Mouse (Mus musculus) midbrain, postnatal 0 days (tissue): ENCODE measurements around the gene Tns1. TPM values are rescaled to one million over a fixed set of nuclear protein-coding genes. Genes with fewer than 3 reads are reported as not detected.

Experiments used
- ATAC-seq: fragments of 200-750 bp; cut with Nextera tagmentation; 2 replicates; pipeline ENCODE4 v1.8.0; 2017; ENCODE audit warnings: moderate number of reproducible peaks, mild to moderate bottlenecking, moderate TSS enrichment, moderate library complexity; ENCODE audit not compliant: low FRiP score
- DNase-seq: peaks from one replicate; pipeline ENCODE4 v3.0.0-alpha.2; 2015; ENCODE audit warnings: low spot score
- H3K27ac ChIP-seq: fragments of 300-500 bp; sonication (generic); 2 replicates; pipeline ENCODE4 v1.5.1; 2014; ENCODE audit warnings: low read depth, mild to moderate bottlenecking, low read length, mixed read lengths
- H3K27me3 ChIP-seq: fragments of 300-500 bp; sonication (generic); 2 replicates; pipeline ENCODE4 v1.6.1; 2014; ENCODE audit warnings: low read length, control low read depth, mixed read lengths; ENCODE audit not compliant: insufficient read depth
- H3K36me3 ChIP-seq: fragments of 300-500 bp; sonication (generic); 2 replicates; pipeline ENCODE4 v1.6.1; 2014; ENCODE audit warnings: low read length, control low read depth, mixed read lengths; ENCODE audit not compliant: insufficient read depth
- H3K4me1 ChIP-seq: fragments of 300-500 bp; sonication (generic); 2 replicates; pipeline ENCODE4 v1.6.1; 2014; ENCODE audit warnings: mild to moderate bottlenecking, control low read depth, antibody characterized with exemption, low read length, mixed read lengths; ENCODE audit not compliant: insufficient read depth
- H3K4me2 ChIP-seq: fragments of 300-500 bp; sonication (generic); 2 replicates; pipeline ENCODE4 v1.6.1; 2014; ENCODE audit warnings: low read depth, mild to moderate bottlenecking, low read length, mixed read lengths; ENCODE audit not compliant: poor library complexity, severe bottlenecking
- H3K4me3 ChIP-seq: fragments of 300-500 bp; sonication (generic); 2 replicates; pipeline ENCODE4 v1.5.1; 2014; ENCODE audit warnings: low read depth, mild to moderate bottlenecking, low read length, moderate library complexity
- H3K9ac ChIP-seq: fragments of 300-500 bp; sonication (generic); replicated peaks from 2 replicates; pipeline ENCODE4 v1.6.1; 2014; ENCODE audit warnings: mild to moderate bottlenecking, low read length, moderate library complexity, mixed read lengths; ENCODE audit not compliant: poor library complexity, severe bottlenecking
- H3K9me3 ChIP-seq: fragments of 300-500 bp; sonication (generic); 2 replicates; pipeline ENCODE4 v1.6.1; 2016; ENCODE audit warnings: low read length, control low read depth
- CTCF ChIP-seq: IDR thresholded peaks from 2 replicates; pipeline ENCODE4 v1.5.1; 2016; ENCODE audit warnings: antibody characterized with exemption, mild to moderate bottlenecking
- WGBS: fragments of 180-500 bp; shearing (Covaris S2); extraction: QIAGEN DNeasy Blood & Tissue Kit; methylation state at CpG from one replicate; pipeline ENCODE4 v1.1.7; 2014; 5-methylcytosine and 5-hydroxymethylcytosine counted together
- polyA plus RNA-seq: library from polyadenylated mRNA; unstranded; fragments of >200 nt; fragmentation: Nextera tagmentation; extraction: Ambion mirVana; gene quantifications from 2 replicates; pipeline ENCODE4 v1.2.1, GENCODE M21; 2015
- total RNA-seq: library from RNA; depleted of rRNA; stranded (reverse); fragments of >200 nt; gene quantifications from 2 replicates; pipeline ENCODE4 v1.2.3, GENCODE M21; 2014

Tns1 gene
- total and polyA plus RNA-seq, 2 experiments from 2014 or later: 9.8 to 31.5 TPM

DNA sequence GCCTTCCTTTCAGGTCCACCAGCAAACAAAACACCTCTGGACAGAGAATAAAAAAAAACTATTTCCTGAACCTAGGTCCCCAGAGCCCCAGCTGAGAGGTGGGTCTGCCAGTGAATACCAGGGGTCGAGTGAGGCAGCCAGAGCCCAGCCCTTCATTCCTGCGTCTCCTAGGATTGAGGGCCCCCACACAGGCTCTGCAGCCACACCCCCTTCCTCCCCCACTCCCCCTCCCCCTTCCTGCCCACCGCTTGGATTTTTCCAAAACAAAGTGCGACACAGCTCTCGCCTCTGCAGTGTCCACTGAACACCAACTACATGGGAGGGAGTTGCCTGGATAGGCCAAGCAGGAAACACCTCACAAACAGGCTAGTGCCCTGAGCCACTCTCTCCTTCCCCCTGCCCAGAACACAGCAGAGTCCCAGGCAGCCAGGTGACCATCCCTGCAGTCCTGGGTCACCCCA lies 124.0 kb downstream of the Tns1 start:
- no peak for TF ChIP-seq CTCF
- DNase-seq: no peak

GRCm38 (mm10) chr1:73999533-73999932 lies 124.7 kb downstream of the Tns1 start:
- Histone ChIP-seq H3K9ac (no peak overlapping the region), H3K4me1 (no peaks in the 10 kb centered on the region), H3K9me3 (no peaks in the 10 kb centered on the region), H3K36me3 (no peaks in the 10 kb centered on the region), H3K27ac (no peak overlapping the region), H3K4me3 (no peak overlapping the region), H3K27me3 (no peaks in the 10 kb centered on the region), H3K4me2 (no peak overlapping the region)
- ATAC-seq: no peak
- 76% methylated on average over 5 of the region's 5 CpGs for WGBS
- no peak for DNase-seq
- no peak for TF ChIP-seq CTCF

More for the DNA sequence above, 124.0 kb downstream of the Tns1 start:
- WGBS: 26% methylated on average over 5 of the region's 5 CpGs
- no peak overlapping the region for H3K9ac ChIP-seq
- no peak for ATAC-seq
- no peak overlapping the region for H3K4me3 ChIP-seq
- H3K27ac ChIP-seq: no peak overlapping the region
- no peaks in the 10 kb centered on the region for H3K36me3 ChIP-seq
- H3K4me1 ChIP-seq: no peaks in the 10 kb centered on the region
- H3K9me3 ChIP-seq: no peaks in the 10 kb centered on the region
- no peak overlapping the region for H3K4me2 ChIP-seq
- no peaks in the 10 kb centered on the region for H3K27me3 ChIP-seq

DNA sequence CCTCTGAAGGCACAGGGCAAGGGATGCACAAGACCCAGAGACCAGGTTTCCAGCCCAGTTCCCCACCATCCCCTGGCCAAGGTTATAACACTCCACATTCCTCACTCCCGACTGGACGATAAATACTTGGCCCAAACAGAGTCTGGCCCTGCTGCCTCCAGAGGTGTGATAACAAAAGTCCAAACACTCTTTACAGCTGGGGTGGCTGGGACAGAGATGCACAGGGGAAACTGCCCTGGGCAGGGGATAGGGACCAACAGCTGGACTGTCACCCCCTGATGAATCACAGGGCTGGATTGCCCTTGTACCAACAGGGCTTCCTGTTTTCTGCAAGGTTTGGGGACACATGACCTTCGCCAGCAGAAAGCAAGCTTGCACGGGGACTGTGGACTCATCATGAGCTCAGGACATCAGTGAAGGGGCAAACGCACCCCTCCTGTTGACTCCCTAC lies 125.3 kb downstream of the Tns1 start:
- Histone ChIP-seq H3K4me2 (no peak overlapping the region), H3K36me3 (no peaks in the 10 kb centered on the region), H3K27me3 (no peaks in the 10 kb centered on the region), H3K9ac (no peak overlapping the region), H3K27ac (no peak overlapping the region), H3K9me3 (no peaks in the 10 kb centered on the region), H3K4me1 (no peaks in the 10 kb centered on the region), H3K4me3 (no peak overlapping the region)
- 66% methylated on average over 5 of the region's 5 CpGs for WGBS
- DNase-seq (no peak), ATAC-seq (no peak)
- no peak for TF ChIP-seq CTCF

DNA sequence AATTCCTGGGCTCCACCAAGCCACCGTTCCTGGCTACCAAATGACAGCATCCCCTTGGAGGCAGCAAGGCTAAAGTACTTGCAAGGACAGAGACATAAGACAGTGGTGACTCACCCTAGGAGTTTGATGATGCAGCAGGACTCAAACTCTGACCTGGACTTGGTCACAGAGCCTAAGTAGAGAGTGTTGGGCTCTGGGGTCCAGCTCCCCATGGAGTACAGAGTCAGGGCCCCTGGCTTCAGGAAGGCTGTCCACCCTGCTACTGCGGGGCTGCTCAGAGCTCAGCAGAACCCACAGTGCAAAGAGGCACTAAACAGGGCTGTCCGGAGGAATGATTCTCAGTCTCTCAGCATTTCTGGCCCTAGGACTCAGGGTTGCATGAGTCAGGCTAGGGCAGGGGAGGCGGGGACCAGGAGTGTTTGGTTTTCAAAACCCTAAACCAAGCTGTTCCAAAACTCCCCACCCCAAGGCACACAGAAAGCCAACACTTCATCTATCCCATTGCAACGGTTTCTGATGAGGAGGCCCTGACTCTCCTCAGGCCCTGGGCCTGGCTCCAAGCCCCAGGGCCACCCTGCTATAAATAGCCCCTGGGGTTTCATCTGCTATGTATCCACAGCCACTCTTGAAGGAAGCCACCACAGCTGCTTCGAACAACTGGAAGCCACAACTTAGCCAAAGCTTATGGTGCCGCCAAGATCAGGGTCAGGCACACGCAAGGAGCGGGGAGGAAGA lies 126.0 kb downstream of the Tns1 start:
- no peak for TF ChIP-seq CTCF
- Histone ChIP-seq H3K9ac (no peak overlapping the region), H3K4me1 (no peaks in the 10 kb centered on the region), H3K36me3 (no peaks in the 10 kb centered on the region), H3K27ac (no peak overlapping the region), H3K9me3 (no peaks in the 10 kb centered on the region), H3K27me3 (no peaks in the 10 kb centered on the region), H3K4me2 (no peak overlapping the region), H3K4me3 (no peak overlapping the region)
- ATAC-seq: no peak
- WGBS: 67% methylated on average over 9 of the region's 9 CpGs
- no peak for DNase-seq

DNA sequence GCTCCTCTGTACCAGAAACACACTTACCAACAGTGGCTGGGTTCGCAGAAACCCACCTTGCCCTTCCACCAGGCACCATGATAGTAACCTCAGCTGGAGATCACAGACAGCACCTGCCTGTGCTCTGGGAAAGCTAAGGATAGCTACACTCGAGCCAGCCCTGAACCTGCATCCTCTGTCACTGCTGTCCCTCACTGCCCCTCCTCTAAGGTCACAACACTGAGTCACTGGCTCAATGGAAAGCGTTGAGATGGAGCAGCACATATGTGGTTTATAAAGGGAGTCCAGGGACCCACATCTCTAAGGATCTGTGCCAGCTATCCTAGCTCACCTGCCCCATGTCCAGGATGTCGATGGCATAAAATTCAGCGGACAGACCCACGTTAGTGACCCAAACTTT lies 126.9 kb downstream of the Tns1 start:
- no peak for DNase-seq
- no peak overlapping the region for H3K4me3 ChIP-seq
- no peaks in the 10 kb centered on the region for H3K9me3 ChIP-seq
- no peaks in the 10 kb centered on the region for H3K36me3 ChIP-seq
- 85% methylated on average over 6 of the region's 6 CpGs for WGBS
- H3K27ac ChIP-seq: no peak overlapping the region
- H3K4me1 ChIP-seq: no peaks in the 10 kb centered on the region
- H3K4me2 ChIP-seq: no peak overlapping the region
- TF ChIP-seq CTCF: no peak
- no peak overlapping the region for H3K9ac ChIP-seq
- no peak for ATAC-seq
- H3K27me3 ChIP-seq: no peaks in the 10 kb centered on the region

- Histone ChIP-seq H3K36me3 (no peaks in the 10 kb centered on the region), H3K4me2 (no peak overlapping the region), H3K9me3 (no peaks in the 10 kb centered on the region), H3K27me3 (no peaks in the 10 kb centered on the region), H3K9ac (no peak overlapping the region), H3K4me1 (no peaks in the 10 kb centered on the region), H3K4me3 (no peak overlapping the region), H3K27ac (no peak overlapping the region)
- 89% methylated on average over 3 of the region's 3 CpGs for WGBS
- ATAC-seq: no peak
- TF ChIP-seq CTCF: no peak
- no peak for DNase-seq
These were observed 127.6 kb downstream of the Tns1 start for GRCm38 (mm10) chr1:73996650-73997049.
